Mouse (Mus musculus) embryonic facial prominence, embryonic 14.5 days (tissue): ENCODE data around the gene Lix1l. TPM values are rescaled to one million over a fixed set of nuclear protein-coding genes. Genes with fewer than 3 reads are reported as not detected.
A peak's percentile ranks its signal among the peaks of the same experiment; 100 is the strongest.

ENCODE experiments used
- ATAC-seq: fragments of 200-750 bp; cut with Nextera tagmentation; 2 replicates; pipeline ENCODE4 v1.8.0; 2017; ENCODE audit warnings: low read depth, moderate number of reproducible peaks, moderate TSS enrichment
- DNase-seq: peaks from one replicate; pipeline ENCODE4 v3.0.0-alpha.2; 2015; ENCODE audit warnings: low spot score
- H3K27ac ChIP-seq: fragments of 300-500 bp; sonication (generic); replicated peaks from 2 replicates; pipeline ENCODE4 v1.5.1; 2014; ENCODE audit warnings: low read depth, mild to moderate bottlenecking, low read length, moderate library complexity
- H3K27me3 ChIP-seq: fragments of 300-500 bp; sonication (generic); replicated peaks from 2 replicates; pipeline ENCODE4 v1.6.1; 2014; ENCODE audit warnings: low read length; ENCODE audit not compliant: control insufficient read depth, insufficient read depth
- H3K36me3 ChIP-seq: fragments of 300-500 bp; sonication (generic); 2 replicates; pipeline ENCODE4 v1.6.1; 2014; ENCODE audit warnings: low read length, mixed read lengths; ENCODE audit not compliant: control insufficient read depth, insufficient read depth
- H3K4me1 ChIP-seq: fragments of 300-500 bp; sonication (generic); 2 replicates; pipeline ENCODE4 v1.6.1; 2014; ENCODE audit warnings: antibody characterized with exemption, low read length; ENCODE audit not compliant: control insufficient read depth, insufficient read depth
- H3K4me2 ChIP-seq: fragments of 300-500 bp; sonication (generic); 2 replicates; pipeline ENCODE4 v1.6.1; 2014; ENCODE audit warnings: low read depth, mild to moderate bottlenecking, low read length, moderate library complexity, mixed read lengths
- H3K4me3 ChIP-seq: fragments of 300-500 bp; sonication (generic); 2 replicates; pipeline ENCODE4 v1.5.1; 2014; ENCODE audit warnings: low read depth, mild to moderate bottlenecking, low read length
- H3K9ac ChIP-seq: fragments of 300-500 bp; sonication (generic); 2 replicates; pipeline ENCODE4 v1.6.1; 2014; ENCODE audit warnings: low read depth, mild to moderate bottlenecking, low read length, moderate library complexity, mixed read lengths
- H3K9me3 ChIP-seq: fragments of 300-500 bp; sonication (generic); 2 replicates; pipeline ENCODE4 v1.6.1; 2016; ENCODE audit warnings: low read length; ENCODE audit not compliant: control insufficient read depth
- WGBS: fragments of 180-500 bp; shearing (Covaris S2); extraction: QIAGEN DNeasy Blood & Tissue Kit; methylation state at CpG from one replicate; pipeline ENCODE4 v1.1.7; 2014; 5-methylcytosine and 5-hydroxymethylcytosine counted together
- polyA plus RNA-seq: library from polyadenylated mRNA; unstranded; fragments of >200 nt; fragmentation: Nextera tagmentation; extraction: Ambion mirVana; gene quantifications from 2 replicates; pipeline ENCODE4 v1.2.1, GENCODE M21; 2014

Gene Lix1l
- polyA plus RNA-seq, 1 experiment from 2014 or later: 10.1 TPM

DNA sequence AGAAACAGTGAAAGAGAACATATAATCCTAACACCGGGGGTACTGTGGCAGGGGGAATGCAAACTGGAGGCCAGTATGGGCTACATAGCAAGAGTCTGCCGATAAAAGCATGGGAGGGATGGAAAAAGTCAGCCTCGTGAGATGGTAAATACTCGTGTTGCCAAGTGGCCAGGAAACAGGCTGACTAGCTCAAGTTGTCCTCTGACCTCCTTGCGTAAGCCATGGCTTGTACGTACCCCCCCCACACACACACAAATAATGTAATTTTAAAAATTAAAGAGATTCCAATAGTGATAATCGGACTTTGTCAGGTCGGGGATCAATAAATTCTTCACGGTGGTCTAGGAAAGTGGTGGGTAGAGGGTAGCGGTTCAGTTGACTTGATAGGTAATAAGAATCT, 7.6 kb upstream of the Lix1l start:
- H3K4me1 ChIP-seq: peaks cover 19% of the 10 kb centered on the region
- peak overlapping the region; percentile 72 for H3K4me3 ChIP-seq
- H3K36me3 ChIP-seq: no peaks in the 10 kb centered on the region
- peaks cover 7% of the 10 kb centered on the region for H3K27me3 ChIP-seq
- no peaks in the 10 kb centered on the region for H3K9me3 ChIP-seq
- no peak for ATAC-seq
- WGBS: 2% methylated on average over 10 of the region's 10 CpGs
- DNase-seq: no peak
- peak overlapping the region; percentile 80 for H3K9ac ChIP-seq
- peak overlapping the region; percentile 63; the same call in 1 of the 2 replicates for H3K27ac ChIP-seq
- peak overlapping the region; percentile 70 for H3K4me2 ChIP-seq

DNA sequence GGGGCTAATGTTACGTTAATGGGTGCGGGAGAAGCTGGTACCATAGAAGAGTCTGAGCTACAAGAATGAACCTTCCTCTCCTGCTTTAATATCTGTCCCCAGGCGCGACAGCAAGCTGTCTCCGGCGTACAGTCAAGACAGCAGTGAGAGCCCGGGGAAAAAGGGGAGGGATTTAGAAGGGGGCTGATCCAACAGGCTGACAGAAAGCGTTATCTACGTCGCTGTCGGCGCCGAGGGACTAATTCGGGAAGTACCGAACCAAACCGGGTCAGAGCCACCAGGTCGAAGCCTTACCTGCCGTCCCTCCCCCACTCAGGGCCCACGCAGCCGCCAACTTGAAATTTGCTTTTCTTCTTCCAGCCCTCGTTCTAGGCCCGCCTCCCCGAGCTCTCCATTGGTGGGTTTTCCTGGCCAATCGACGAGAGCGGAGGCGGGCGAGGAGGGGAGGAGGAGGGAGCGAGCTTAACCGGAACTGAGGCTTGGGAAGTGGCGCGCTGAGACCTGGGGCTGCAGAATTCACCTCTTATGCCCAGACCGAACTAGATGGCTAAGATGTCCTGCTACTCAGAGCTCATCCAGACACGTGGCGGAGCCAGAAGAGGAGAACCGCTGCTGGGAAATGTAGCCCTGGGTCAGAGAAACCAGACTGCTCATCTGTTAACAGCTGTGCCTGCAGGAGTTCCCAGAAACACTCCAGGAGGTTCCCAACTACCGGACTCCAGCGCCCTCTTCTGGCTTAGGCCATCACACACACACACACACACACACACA, 7.0 kb upstream of the Lix1l start, which contains the start of gene Polr3gl:
Gene Polr3gl (minus strand): TSS at position 392 of the 771 bp plus-strand sequence.
- Histone ChIP-seq H3K27ac (peak within 1 kb of the TSS; percentile 63; the same call in 1 of the 2 replicates), H3K9ac (peak within 1 kb of the TSS; percentile 80), H3K27me3 (peaks cover 7% of the 10 kb centered on the region), H3K4me1 (peaks cover 24% of the 10 kb centered on the region), H3K4me3 (peak within 1 kb of the TSS; percentile 72), H3K36me3 (no peaks in the 10 kb centered on the region), H3K9me3 (no peaks in the 10 kb centered on the region), H3K4me2 (peak within 1 kb of the TSS; percentile 70)
- ATAC-seq (peak; percentile 91), DNase-seq (peak; percentile 97)
- under 1% methylated on average over 36 of the region's 38 CpGs for WGBS

DNA sequence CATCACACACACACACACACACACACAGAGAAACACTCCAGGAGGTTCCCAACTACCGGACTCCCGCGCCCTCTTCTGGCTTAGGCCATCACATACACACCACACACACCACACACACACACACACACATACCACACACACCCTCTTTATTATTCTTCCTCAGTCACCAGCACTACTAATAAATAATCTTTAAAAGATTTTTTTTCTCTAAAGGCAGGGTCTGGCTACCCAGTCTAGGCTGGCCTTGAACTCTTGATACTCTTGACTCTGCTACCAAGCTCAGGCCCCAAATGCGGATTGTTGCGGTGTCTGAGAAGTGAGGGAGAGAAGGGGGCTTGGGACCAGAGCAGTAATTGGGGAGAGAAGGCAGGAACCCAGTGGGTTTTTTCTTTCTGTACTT, 6.1 kb upstream of the Lix1l start:
- Histone ChIP-seq H3K9ac (no peak overlapping the region), H3K4me2 (no peak overlapping the region), H3K27me3 (peaks cover 7% of the 10 kb centered on the region), H3K27ac (no peak overlapping the region), H3K36me3 (no peaks in the 10 kb centered on the region), H3K9me3 (no peaks in the 10 kb centered on the region), H3K4me1 (peaks cover 24% of the 10 kb centered on the region), H3K4me3 (no peak overlapping the region)
- ATAC-seq (no peak), DNase-seq (no peak)
- WGBS: 71% methylated on average over 5 of the region's 5 CpGs

DNA sequence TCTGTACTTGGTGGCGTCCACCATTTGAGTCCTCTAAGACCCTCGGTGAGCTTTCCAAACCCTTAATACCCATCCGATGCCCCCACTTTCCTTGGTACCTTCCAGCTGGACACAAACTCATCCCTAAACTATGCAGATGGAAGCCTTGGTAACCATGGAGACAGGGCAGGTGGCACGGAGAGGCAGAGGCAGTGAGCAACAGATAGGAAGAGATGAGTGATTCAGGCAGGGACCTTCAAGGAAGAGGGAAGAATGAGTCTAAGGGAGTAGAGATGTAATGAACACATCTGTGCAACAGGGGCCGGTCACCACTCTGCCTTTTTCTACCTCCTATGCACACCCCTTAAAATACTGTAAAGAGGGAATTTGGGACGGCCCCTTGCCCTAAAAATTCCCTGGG, 5.3 kb upstream of the Lix1l start:
- no peak overlapping the region for H3K9ac ChIP-seq
- H3K36me3 ChIP-seq: no peaks in the 10 kb centered on the region
- DNase-seq (no peak), ATAC-seq (no peak)
- H3K27ac ChIP-seq: no peak overlapping the region
- H3K4me2 ChIP-seq: peak overlapping the region; percentile 99
- peaks cover 7% of the 10 kb centered on the region for H3K27me3 ChIP-seq
- H3K4me3 ChIP-seq: peak overlapping the region; percentile 58; the same call in 1 of the 2 replicates
- H3K4me1 ChIP-seq: peaks cover 32% of the 10 kb centered on the region
- H3K9me3 ChIP-seq: no peaks in the 10 kb centered on the region
- 25% methylated on average over 6 of the region's 6 CpGs for WGBS

DNA sequence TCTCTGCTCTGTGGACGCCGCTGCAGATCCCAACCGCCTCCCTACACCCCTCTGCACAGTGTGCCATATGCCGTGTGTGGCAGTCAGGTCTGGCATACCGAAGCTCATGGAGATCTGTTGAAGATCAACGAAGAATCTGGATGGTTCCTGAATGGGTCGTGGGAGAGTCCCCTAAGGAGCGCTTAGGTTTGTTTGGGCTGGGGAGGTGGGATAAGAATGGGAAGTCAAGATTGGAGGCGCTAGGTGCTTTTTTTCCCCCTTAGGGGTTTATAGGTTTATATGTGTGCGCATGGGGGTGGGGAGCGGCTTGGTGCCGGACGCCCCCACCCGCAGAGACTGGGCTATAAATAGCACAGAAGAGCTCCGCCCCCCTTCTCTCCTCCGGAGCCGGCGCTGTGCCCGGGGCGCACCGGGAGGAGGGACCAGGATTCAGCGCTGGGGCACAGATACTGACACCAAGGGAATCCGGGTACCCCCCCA, 4.7 kb upstream of the Lix1l start, which contains the start of gene Ankrd34a:
Gene Ankrd34a (plus strand): TSS at position 409 of the 480 bp plus-strand sequence.
- Histone ChIP-seq H3K4me3 (peak within 1 kb of the TSS; percentile 58), H3K9me3 (no peaks in the 10 kb centered on the region), H3K27me3 (peaks cover 7% of the 10 kb centered on the region), H3K4me1 (peaks cover 32% of the 10 kb centered on the region), H3K4me2 (peak within 1 kb of the TSS; percentile 99), H3K9ac (peak within 1 kb of the TSS; percentile 74), H3K36me3 (no peaks in the 10 kb centered on the region), H3K27ac (peak within 1 kb of the TSS; percentile 61; the same call in 1 of the 2 replicates)
- 1% methylated on average over 15 of the region's 23 CpGs for WGBS
- ATAC-seq (no peak), DNase-seq (peak; percentile 46)

DNA sequence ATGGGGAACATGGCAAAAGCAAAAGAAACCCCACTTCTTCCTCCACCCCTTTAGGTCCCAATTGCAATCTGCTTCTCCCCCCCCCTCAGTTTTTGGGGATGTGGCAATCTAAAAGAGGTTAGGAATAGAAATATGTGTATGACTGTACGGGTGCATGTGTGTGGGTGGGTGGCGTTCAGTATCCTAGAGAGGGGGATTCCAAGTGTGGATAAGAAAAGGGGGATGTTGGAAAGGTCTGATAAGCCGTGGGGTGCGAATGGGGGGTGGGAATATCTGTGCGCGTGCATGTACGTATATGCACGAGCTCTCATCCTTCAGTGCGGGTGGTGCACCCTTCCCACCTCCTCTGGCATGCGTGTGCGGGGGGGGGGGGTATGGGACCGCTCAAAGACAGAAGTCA, 4.1 kb upstream of the Lix1l start:
- WGBS: 1% methylated on average over 8 of the region's 12 CpGs
- Histone ChIP-seq H3K4me3 (peak overlapping the region; percentile 58), H3K27ac (no peak overlapping the region), H3K9me3 (no peaks in the 10 kb centered on the region), H3K9ac (peak overlapping the region; percentile 74), H3K4me2 (peak overlapping the region; percentile 99), H3K27me3 (peaks cover 7% of the 10 kb centered on the region), H3K36me3 (no peaks in the 10 kb centered on the region), H3K4me1 (peaks cover 32% of the 10 kb centered on the region)
- no peak for ATAC-seq
- DNase-seq: no peak

DNA sequence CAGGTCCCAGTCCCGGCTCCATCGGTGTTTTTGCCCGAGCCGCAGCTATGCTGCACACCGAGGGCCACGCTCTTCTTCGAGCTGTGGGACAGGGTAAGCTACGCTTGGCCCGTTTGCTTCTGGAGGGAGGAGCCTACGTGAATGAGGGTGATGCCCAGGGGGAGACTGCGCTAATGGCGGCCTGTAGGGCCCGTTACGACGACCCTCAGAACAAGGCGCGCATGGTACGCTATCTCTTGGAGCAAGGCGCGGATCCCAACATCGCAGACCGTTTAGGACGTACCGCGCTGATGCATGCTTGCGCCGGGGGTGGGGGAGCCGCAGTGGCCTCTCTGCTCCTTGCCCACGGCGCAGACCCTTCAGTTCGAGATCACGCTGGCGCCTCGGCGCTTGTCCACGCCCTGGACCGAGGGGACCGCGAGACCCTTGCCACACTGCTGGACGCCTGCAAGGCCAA, 3.5 kb upstream of the Lix1l start:
- H3K4me1 ChIP-seq: peaks cover 32% of the 10 kb centered on the region
- no peaks in the 10 kb centered on the region for H3K36me3 ChIP-seq
- no peak for ATAC-seq
- DNase-seq: peak; percentile 51
- under 1% methylated on average over 33 of the region's 40 CpGs for WGBS
- peaks cover 7% of the 10 kb centered on the region for H3K27me3 ChIP-seq
- H3K4me3 ChIP-seq: peak overlapping the region; percentile 58
- peak overlapping the region; percentile 61; the same call in 1 of the 2 replicates for H3K27ac ChIP-seq
- H3K9me3 ChIP-seq: no peaks in the 10 kb centered on the region
- peak overlapping the region; percentile 74 for H3K9ac ChIP-seq
- peak overlapping the region; percentile 99 for H3K4me2 ChIP-seq

DNA sequence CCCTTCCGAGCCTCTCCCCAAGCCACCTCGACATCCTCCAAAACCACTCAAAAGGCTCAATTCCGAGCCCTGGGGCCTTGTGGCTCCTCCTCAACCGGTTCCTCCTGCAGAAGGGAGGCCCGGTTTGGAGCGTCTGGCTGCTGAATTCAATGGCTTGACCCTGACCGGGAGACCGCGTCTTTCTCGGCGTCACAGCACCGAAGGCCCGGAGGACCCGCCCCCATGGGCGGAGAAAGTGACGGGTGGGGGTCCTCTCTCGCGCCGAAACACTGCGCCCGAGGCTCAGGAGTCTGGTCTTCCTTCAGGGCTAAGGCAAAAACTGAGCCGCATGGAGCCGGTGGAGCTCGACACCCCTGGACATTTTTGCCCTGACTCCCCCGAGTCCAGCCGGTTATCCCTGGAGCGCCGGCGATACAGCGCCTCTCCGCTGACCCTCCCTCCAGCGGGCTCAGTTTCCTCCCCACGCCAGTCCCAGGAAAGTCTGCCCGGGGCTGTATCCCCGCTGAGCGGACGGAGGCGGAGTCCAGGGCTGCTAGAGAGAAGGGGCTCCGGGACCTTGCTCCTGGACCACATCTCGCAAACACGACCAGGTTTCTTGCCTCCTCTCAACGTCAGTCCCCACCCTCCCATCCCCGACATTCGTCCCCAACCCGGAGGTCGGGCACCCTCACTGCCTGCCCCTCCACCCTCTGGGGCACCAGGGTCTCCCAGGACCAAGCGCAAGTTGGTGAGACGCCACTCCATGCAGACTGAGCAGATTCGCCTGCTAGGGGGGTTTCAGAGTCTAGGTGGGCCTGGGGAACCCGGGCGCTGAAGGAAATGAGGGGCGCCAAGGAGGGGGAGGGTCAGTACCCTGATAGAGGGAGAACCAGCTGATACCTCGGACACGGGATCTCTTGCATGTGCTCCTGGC, 2.5 kb upstream of the Lix1l start:
- H3K27me3 ChIP-seq: peaks cover 7% of the 10 kb centered on the region
- peak overlapping the region; percentile 61 for H3K27ac ChIP-seq
- no peaks in the 10 kb centered on the region for H3K9me3 ChIP-seq
- no peak for ATAC-seq
- no peaks in the 10 kb centered on the region for H3K36me3 ChIP-seq
- peak overlapping the region; percentile 74 for H3K9ac ChIP-seq
- WGBS: 1% methylated on average over 40 of the region's 54 CpGs
- H3K4me1 ChIP-seq: peaks cover 32% of the 10 kb centered on the region
- peak overlapping the region; percentile 58 for H3K4me3 ChIP-seq
- peak overlapping the region; percentile 99 for H3K4me2 ChIP-seq
- DNase-seq: peak; percentile 87
